Mouse (Mus musculus) c-Kit-negative CD71-positive TER-119-positive erythroid progenitor cells, embryonic 14.5 days (primary cell): Measurements from ENCODE around the gene Pax7.
A peak's percentile ranks its signal among the peaks of the same experiment; 100 is the strongest.

Source experiments
- DNase-seq: peaks from one replicate; pipeline ENCODE4 v3.0.0-alpha.2; 2013; ENCODE audit warnings: low read depth, low spot score

Gene Pax7

GRCm38 (mm10) chr4:139811475-139811874, 21.9 kb downstream of the Pax7 start:
- no peak for DNase-seq

- no peak for DNase-seq
These were observed 22.4 kb downstream of the Pax7 start for GRCm38 (mm10) chr4:139810762-139811438.

GRCm38 (mm10) chr4:139809381-139809820, 23.9 kb downstream of the Pax7 start:
- no peak for DNase-seq

- DNase-seq: no peak
These were observed 25.5 kb downstream of the Pax7 start for GRCm38 (mm10) chr4:139807820-139808219.

GRCm38 (mm10) chr4:139807191-139807808, 26.0 kb downstream of the Pax7 start:
- DNase-seq: no peak

GRCm38 (mm10) chr4:139804896-139805295, 28.4 kb downstream of the Pax7 start:
- DNase-seq: no peak

- DNase-seq: no peak
These were observed 29.3 kb downstream of the Pax7 start for GRCm38 (mm10) chr4:139803981-139804380.

GRCm38 (mm10) chr4:139799436-139800100, 33.8 kb downstream of the Pax7 start:
- no peak for DNase-seq

GRCm38 (mm10) chr4:139797344-139797743, 36.0 kb downstream of the Pax7 start:
- DNase-seq: no peak

- no peak for DNase-seq
These were observed 37.2 kb downstream of the Pax7 start for GRCm38 (mm10) chr4:139796115-139796514.

- no peak for DNase-seq
These were observed 42.2 kb downstream of the Pax7 start for GRCm38 (mm10) chr4:139791168-139791567.

GRCm38 (mm10) chr4:139789772-139790171, 43.6 kb downstream of the Pax7 start:
- peak; percentile 6 for DNase-seq

GRCm38 (mm10) chr4:139782926-139783467, 50.3 kb downstream of the Pax7 start:
- no peak for DNase-seq

GRCm38 (mm10) chr4:139771125-139771631, 62.1 kb downstream of the Pax7 start:
- DNase-seq: no peak

GRCm38 (mm10) chr4:139767823-139768222, 65.5 kb downstream of the Pax7 start:
- DNase-seq: no peak

GRCm38 (mm10) chr4:139767115-139767718, 66.1 kb downstream of the Pax7 start:
- DNase-seq: no peak

GRCm38 (mm10) chr4:139761911-139762310, 71.4 kb downstream of the Pax7 start:
- no peak for DNase-seq

GRCm38 (mm10) chr4:139760736-139761135, 72.6 kb downstream of the Pax7 start:
- no peak for DNase-seq

GRCm38 (mm10) chr4:139758512-139759340, 74.6 kb downstream of the Pax7 start:
- DNase-seq: no peak

- no peak for DNase-seq
These were observed 76.4 kb downstream of the Pax7 start for GRCm38 (mm10) chr4:139756931-139757330.

GRCm38 (mm10) chr4:139754148-139754710, 79.1 kb downstream of the Pax7 start:
- DNase-seq: no peak
